Mouse (Mus musculus) stomach, embryonic 15.5 days (tissue): ENCODE measurements around the gene Tmem98. TPM values are rescaled to one million over a fixed set of nuclear protein-coding genes. Genes with fewer than 3 reads are reported as not detected.

ENCODE experiments used
- ATAC-seq: fragments of 200-750 bp; cut with Nextera tagmentation; 2 replicates; pipeline ENCODE4 v1.8.0; 2017; ENCODE audit warnings: low read depth, moderate number of reproducible peaks, moderate TSS enrichment; ENCODE audit not compliant: insufficient read depth, low FRiP score
- H3K27ac ChIP-seq: fragments of 300-500 bp; sonication (generic); 2 replicates; pipeline ENCODE4 v1.5.1; 2015; ENCODE audit warnings: mild to moderate bottlenecking, inconsistent platforms
- H3K27me3 ChIP-seq: fragments of 300-500 bp; sonication (generic); replicated peaks from 2 replicates; pipeline ENCODE4 v1.6.1; 2015; ENCODE audit warnings: inconsistent platforms
- H3K36me3 ChIP-seq: fragments of 300-500 bp; sonication (generic); 2 replicates; pipeline ENCODE4 v1.6.1; 2015; ENCODE audit warnings: inconsistent platforms
- H3K4me1 ChIP-seq: fragments of 300-500 bp; sonication (generic); 2 replicates; pipeline ENCODE4 v1.6.1; 2015; ENCODE audit warnings: inconsistent platforms
- H3K4me2 ChIP-seq: fragments of 300-500 bp; sonication (generic); 2 replicates; pipeline ENCODE4 v1.6.1; 2015; ENCODE audit warnings: mild to moderate bottlenecking, inconsistent platforms
- H3K4me3 ChIP-seq: fragments of 300-500 bp; sonication (generic); replicated peaks from 2 replicates; pipeline ENCODE4 v1.5.1; 2015; ENCODE audit warnings: inconsistent platforms
- H3K9ac ChIP-seq: fragments of 300-500 bp; sonication (generic); 2 replicates; pipeline ENCODE4 v1.6.1; 2015; ENCODE audit warnings: inconsistent platforms
- H3K9me3 ChIP-seq: fragments of 300-500 bp; sonication (generic); 2 replicates; pipeline ENCODE4 v1.6.1; 2016; ENCODE audit warnings: inconsistent platforms
- WGBS: fragments of 180-500 bp; shearing (Covaris S2); methylation state at CpG from one replicate; pipeline ENCODE4 v1.1.7; 2015; 5-methylcytosine and 5-hydroxymethylcytosine counted together
- polyA plus RNA-seq: library from polyadenylated mRNA; unstranded; fragments of >200 nt; fragmentation: Nextera tagmentation; extraction: Ambion mirVana; gene quantifications from 2 replicates; pipeline ENCODE4 v1.2.1, GENCODE M21; 2015

Gene Tmem98
- polyA plus RNA-seq, 1 experiment from 2014 or later: 120 TPM

GRCm38 (mm10) chr11:80862941-80863340, 53.0 kb downstream of the Tmem98 start:
- Histone ChIP-seq H3K4me3 (no peak overlapping the region), H3K9me3 (no peaks in the 10 kb centered on the region), H3K9ac (no peak overlapping the region), H3K27ac (no peak overlapping the region), H3K27me3 (no peaks in the 10 kb centered on the region), H3K4me1 (no peaks in the 10 kb centered on the region), H3K4me2 (no peak overlapping the region), H3K36me3 (no peaks in the 10 kb centered on the region)
- WGBS: 89% methylated on average over 7 of the region's 7 CpGs
- ATAC-seq: no peak

GRCm38 (mm10) chr11:80868039-80868438, 58.1 kb downstream of the Tmem98 start:
- 89% methylated on average over 1 of the region's 1 CpGs for WGBS
- Histone ChIP-seq H3K4me2 (no peak overlapping the region), H3K4me1 (no peaks in the 10 kb centered on the region), H3K36me3 (no peaks in the 10 kb centered on the region), H3K27me3 (no peaks in the 10 kb centered on the region), H3K4me3 (no peak overlapping the region), H3K9me3 (no peaks in the 10 kb centered on the region), H3K27ac (no peak overlapping the region), H3K9ac (no peak overlapping the region)
- ATAC-seq: no peak

Other genes starting within 250 kb of the Tmem98 start
- gene Myo1d, start 30.1 kb upstream of the Tmem98 start, polyA plus RNA-seq: 30.5 and 38.2 TPM in 2 replicates
- not detected in 2 replicates for gene Spaca3, start 48.2 kb downstream of the Tmem98 start, polyA plus RNA-seq